Mouse (Mus musculus) E14TG2a.4 (cell line): ENCODE data around the gene Gm28308.

Experiments
- H3K27me3 ChIP-seq: 2 replicates; pipeline ENCODE4 v1.6.1; 2014; ENCODE audit warnings: low read length, control low read depth; ENCODE audit not compliant: insufficient read depth
- H3K36me3 ChIP-seq: 2 replicates; pipeline ENCODE4 v1.6.1; 2014; ENCODE audit warnings: low read length, control low read depth; ENCODE audit not compliant: insufficient read depth
- H3K4me1 ChIP-seq: replicated peaks from 2 replicates; pipeline ENCODE4 v1.6.1; 2014; ENCODE audit warnings: low read depth, low read length, control low read depth
- H3K4me3 ChIP-seq: replicated peaks from 2 replicates; pipeline ENCODE4 v1.5.1; 2014; ENCODE audit warnings: mild to moderate bottlenecking, low read length
- H3K9me3 ChIP-seq: 2 replicates; pipeline ENCODE4 v1.6.1; 2014; ENCODE audit warnings: low read length, control low read depth
- CTCF ChIP-seq: conservative IDR thresholded peaks from 2 replicates; pipeline ENCODE4 v1.5.1; 2014; ENCODE audit warnings: low read length
- NANOG ChIP-seq: IDR thresholded peaks from 2 replicates; pipeline ENCODE4 v1.6.1; 2014; ENCODE audit warnings: borderline replicate concordance, low read length, mixed read lengths
- POU5F1 ChIP-seq: IDR thresholded peaks from 2 replicates; pipeline ENCODE4 v1.6.1; 2014; ENCODE audit warnings: low read length, borderline replicate concordance

Gene Gm28308

GRCm38 (mm10) chr6:52241001-52241621 lies 28.0 kb upstream of the Gm28308 start:
- no peaks in the 10 kb centered on the region for H3K36me3 ChIP-seq
- TF ChIP-seq CTCF (no peak), NANOG (no peak), POU5F1 (no peak)
- H3K4me1 ChIP-seq = peaks cover 58% of the 10 kb centered on the region
- H3K4me3 ChIP-seq = peak overlapping the region; percentile 51
- peaks cover 2% of the 10 kb centered on the region; the same call in 1 of the 2 replicates for H3K9me3 ChIP-seq
- H3K27me3 ChIP-seq = peaks cover 97% of the 10 kb centered on the region

- Histone ChIP-seq H3K4me3 (peak within 1 kb of the TSS; percentile 51), H3K27me3 (peaks cover 97% of the 10 kb centered on the region), H3K9me3 (peaks cover 2% of the 10 kb centered on the region; the same call in 1 of the 2 replicates), H3K4me1 (peaks cover 52% of the 10 kb centered on the region), H3K36me3 (no peaks in the 10 kb centered on the region)
- no peak for TF ChIP-seq NANOG
- peak; percentile 74 for TF ChIP-seq CTCF
These were observed 27.4 kb upstream of the Gm28308 start, which contains the start of gene Hoxa10 for GRCm38 (mm10) chr6:52240389-52241000. Gene Hoxa10 (minus strand): TSS chr6:52240854.

GRCm38 (mm10) chr6:52239625-52240388 lies 26.7 kb upstream of the Gm28308 start:
- TF ChIP-seq CTCF = no peak
- no peak for TF ChIP-seq POU5F1
- TF ChIP-seq NANOG = no peak
- Histone ChIP-seq H3K36me3 (no peaks in the 10 kb centered on the region), H3K4me1 (peaks cover 51% of the 10 kb centered on the region), H3K9me3 (peaks cover 2% of the 10 kb centered on the region; the same call in 1 of the 2 replicates), H3K4me3 (peak overlapping the region; percentile 51), H3K27me3 (peaks cover 97% of the 10 kb centered on the region)

- Histone ChIP-seq H3K4me3 (no peak overlapping the region), H3K36me3 (no peaks in the 10 kb centered on the region), H3K27me3 (peaks cover 97% of the 10 kb centered on the region), H3K4me1 (peaks cover 48% of the 10 kb centered on the region), H3K9me3 (peaks cover 2% of the 10 kb centered on the region; the same call in 1 of the 2 replicates)
- no peak for TF ChIP-seq CTCF
- no peak for TF ChIP-seq NANOG
- no peak for TF ChIP-seq POU5F1
These were observed 25.8 kb upstream of the Gm28308 start for GRCm38 (mm10) chr6:52238976-52239375.

GRCm38 (mm10) chr6:52238155-52238545 lies 25.0 kb upstream of the Gm28308 start:
- no peak overlapping the region for H3K4me3 ChIP-seq
- H3K4me1 ChIP-seq = peaks cover 47% of the 10 kb centered on the region
- H3K36me3 ChIP-seq = no peaks in the 10 kb centered on the region
- peaks cover 2% of the 10 kb centered on the region; the same call in 1 of the 2 replicates for H3K9me3 ChIP-seq
- H3K27me3 ChIP-seq = peaks cover 97% of the 10 kb centered on the region
- TF ChIP-seq NANOG (no peak), POU5F1 (no peak), CTCF (no peak)

- H3K4me3 ChIP-seq = no peak overlapping the region
- H3K27me3 ChIP-seq = peaks cover 97% of the 10 kb centered on the region
- TF ChIP-seq NANOG (no peak), CTCF (no peak), POU5F1 (no peak)
- H3K36me3 ChIP-seq = no peaks in the 10 kb centered on the region
- peaks cover 2% of the 10 kb centered on the region; the same call in 1 of the 2 replicates for H3K9me3 ChIP-seq
- peaks cover 47% of the 10 kb centered on the region for H3K4me1 ChIP-seq
These were observed 24.4 kb upstream of the Gm28308 start for GRCm38 (mm10) chr6:52237346-52238154.

- H3K9me3 ChIP-seq = peaks cover 2% of the 10 kb centered on the region; the same call in 1 of the 2 replicates
- H3K4me1 ChIP-seq = peaks cover 51% of the 10 kb centered on the region
- no peak overlapping the region for H3K4me3 ChIP-seq
- no peak for TF ChIP-seq NANOG
- no peak for TF ChIP-seq CTCF
- TF ChIP-seq POU5F1 = no peak
- H3K36me3 ChIP-seq = no peaks in the 10 kb centered on the region
- H3K27me3 ChIP-seq = peaks cover 97% of the 10 kb centered on the region
These were observed 23.7 kb upstream of the Gm28308 start for GRCm38 (mm10) chr6:52236806-52237205.

GRCm38 (mm10) chr6:52235866-52236265 lies 22.7 kb upstream of the Gm28308 start:
- Histone ChIP-seq H3K4me1 (peaks cover 43% of the 10 kb centered on the region), H3K36me3 (no peaks in the 10 kb centered on the region), H3K9me3 (no peaks in the 10 kb centered on the region; the same call in 1 of the 2 replicates), H3K27me3 (peaks cover 95% of the 10 kb centered on the region), H3K4me3 (no peak overlapping the region)
- no peak for TF ChIP-seq NANOG
- TF ChIP-seq POU5F1 = no peak
- TF ChIP-seq CTCF = no peak
